Mouse (Mus musculus): ENCODE results near the gene Ccdc88c. TPM values are rescaled to one million over a fixed set of nuclear protein-coding genes. Genes with fewer than 3 reads are reported as not detected.

Gene Ccdc88c
- total RNA-seq (2021) = 10 to 100 TPM; 35.9 to 40.3 TPM

GRCm38 (mm10) chr12:101028954-101029731 lies at the start of gene Ccdc88c:
Gene Ccdc88c, minus strand, starts transcription at chr12:101029056.
- peak; percentile 81 for DNase-seq
- intact Hi-C loops (cut with DNase I) = loop anchor here (1.0 to 5.0 kb wide), 2 partner anchors 71 to 92 kb away; no protein-coding TSS in a partner anchor

DNA sequence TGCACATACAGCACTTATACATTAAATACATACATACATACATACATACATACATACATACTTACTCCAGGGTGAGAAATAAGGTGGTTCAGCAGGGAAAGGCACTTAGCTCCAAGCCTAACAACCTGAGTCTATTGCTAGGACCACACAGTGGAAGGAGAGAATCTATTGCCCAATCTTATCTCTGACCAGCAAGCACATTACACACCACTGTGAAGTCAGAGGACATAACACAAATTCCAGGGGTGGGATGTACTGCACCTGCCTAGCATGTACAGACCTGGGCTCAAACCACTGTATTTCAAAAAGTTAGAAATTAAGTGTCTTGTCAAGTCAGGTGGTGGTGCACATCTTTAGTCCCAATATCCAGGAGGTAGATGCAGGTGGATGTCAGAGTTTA lies 49.1 kb upstream of the Ccdc88c start:
- no peak for DNase-seq

GRCm38 (mm10) chr12:101075433-101075832 lies 46.6 kb upstream of the Ccdc88c start:
- intact Hi-C loops (cut with DNase I) = no loop called here
- DNase-seq = no peak

More for the DNA sequence above, 49.1 kb upstream of the Ccdc88c start:
- intact Hi-C loops (cut with DNase I) = no loop called here

- intact Hi-C loops (cut with DNase I) = no loop called here
- DNase-seq = no peak
These were observed 46.1 kb upstream of the Ccdc88c start for GRCm38 (mm10) chr12:101074821-101075429.

DNA sequence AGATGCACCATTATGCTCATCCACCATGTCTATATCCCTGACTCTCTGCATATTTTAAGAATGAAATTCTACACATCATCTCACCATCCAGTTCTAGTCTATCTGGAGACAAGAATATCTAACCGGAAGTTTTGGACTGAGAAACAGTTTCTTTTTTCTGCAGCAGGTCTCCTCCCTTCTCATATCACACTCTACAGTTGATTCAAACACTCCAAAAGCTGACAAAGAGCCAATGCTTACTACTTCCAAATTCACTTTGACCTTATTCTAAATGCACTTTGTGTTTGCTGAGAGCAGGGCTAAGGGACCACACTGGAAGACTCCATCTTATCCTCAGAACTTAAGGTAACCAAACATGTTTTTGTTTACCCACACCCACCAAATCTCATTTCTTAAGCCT lies 41.0 kb upstream of the Ccdc88c start:
- intact Hi-C loops (cut with DNase I) = no loop called here
- no peak for DNase-seq

- intact Hi-C loops (cut with DNase I) = no loop called here
- no peak for DNase-seq
These were observed 37.5 kb upstream of the Ccdc88c start for GRCm38 (mm10) chr12:101066329-101066728.

- DNase-seq = no peak
- intact Hi-C loops (cut with DNase I) = no loop called here
These were observed 11.1 kb upstream of the Ccdc88c start for GRCm38 (mm10) chr12:101039956-101040355.

GRCm38 (mm10) chr12:101028247-101028953 lies 456 bp downstream of the Ccdc88c start:
- intact Hi-C loops (cut with DNase I) = loop anchor here (5.0 kb wide), 1 partner anchor 91 kb away; no protein-coding TSS in a partner anchor
- DNase-seq = no peak

DNA sequence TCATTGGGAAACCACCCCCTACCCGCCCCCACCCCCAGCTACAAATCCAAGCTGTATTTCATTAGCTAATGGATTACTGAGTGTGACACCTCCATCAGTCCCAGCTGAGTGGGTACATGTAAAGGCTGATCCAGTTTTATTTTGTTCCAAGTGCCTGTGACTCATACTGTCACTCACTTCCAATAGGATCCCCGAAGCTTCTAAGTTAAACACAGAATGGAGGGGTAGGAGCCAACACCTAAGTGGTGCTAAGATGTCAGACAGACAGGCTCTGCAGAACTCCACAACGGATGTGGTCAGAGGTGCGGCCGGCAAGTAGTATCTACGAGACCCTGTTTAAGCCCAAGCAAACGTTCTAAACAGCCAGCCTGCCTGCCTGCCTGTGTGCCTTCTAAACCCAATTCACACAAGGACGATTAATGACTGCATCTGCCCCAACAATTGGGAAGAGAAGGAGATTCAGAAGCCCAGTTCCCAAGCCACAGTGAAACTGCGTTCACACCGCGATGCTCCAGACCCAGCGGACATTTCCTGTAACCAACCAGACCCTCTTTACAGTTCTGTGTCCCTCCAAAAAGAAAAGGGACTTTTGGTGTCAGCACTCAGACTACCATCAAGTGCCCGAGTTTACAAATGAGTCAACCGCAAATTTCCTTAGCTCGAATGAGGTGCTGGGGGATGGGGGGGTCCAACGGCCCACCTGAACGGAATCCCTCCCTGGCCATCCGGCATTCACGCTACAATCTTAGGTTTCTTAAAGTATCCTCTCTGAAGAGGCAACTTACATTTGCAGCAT lies 1.2 kb downstream of the Ccdc88c start:
- intact Hi-C loops (cut with DNase I) = loop anchor here (5.0 kb wide), 1 partner anchor 90 kb away; no protein-coding TSS in a partner anchor
- DNase-seq = no peak

DNA sequence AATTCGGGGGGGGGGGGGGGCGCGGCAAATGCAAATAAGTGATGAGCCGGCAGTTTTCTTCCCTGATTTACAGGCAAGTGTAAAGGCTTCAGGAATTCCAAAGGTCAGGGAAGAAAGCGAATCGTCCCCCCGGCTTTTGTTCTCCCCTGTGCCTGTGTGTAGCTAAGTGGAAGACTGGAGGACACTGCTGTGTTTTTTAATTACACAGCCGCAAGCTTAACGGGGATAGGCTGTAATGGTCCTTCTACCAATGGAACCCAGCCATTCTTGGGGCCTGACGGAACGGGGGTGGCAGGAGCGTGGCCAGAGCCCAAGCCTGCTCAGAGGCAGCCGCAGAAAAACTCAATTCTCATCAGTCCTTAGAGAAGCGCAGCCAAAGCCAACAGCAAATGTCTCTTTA lies 1.9 kb downstream of the Ccdc88c start:
- DNase-seq = peak; percentile 52
- intact Hi-C loops (cut with DNase I) = loop anchor here (5.0 kb wide), 1 partner anchor 90 kb away; no protein-coding TSS in a partner anchor

- intact Hi-C loops (cut with DNase I) = loop anchor here (5.0 kb wide), 1 partner anchor 89 kb away; no protein-coding TSS in a partner anchor
- no peak for DNase-seq
These were observed 2.3 kb downstream of the Ccdc88c start for GRCm38 (mm10) chr12:101026518-101026917.

DNA sequence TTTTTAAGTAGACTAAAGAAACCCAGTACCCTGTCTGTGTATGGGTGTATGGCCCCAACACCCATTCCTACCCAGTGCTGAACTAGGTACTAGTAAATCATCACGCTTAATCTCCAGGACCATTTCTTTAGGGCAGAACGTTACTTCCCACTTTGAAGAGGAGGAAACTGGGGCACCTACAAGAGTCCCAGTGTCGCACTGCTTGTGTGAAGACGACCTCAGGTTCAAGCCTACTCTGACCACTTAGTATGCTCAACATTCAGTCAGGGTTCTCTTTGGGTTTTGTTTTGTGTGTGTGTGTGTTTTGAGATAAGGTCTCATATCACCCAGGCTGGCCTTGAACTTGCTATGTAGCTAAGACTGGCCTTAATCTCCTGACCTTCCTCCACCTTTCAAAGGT lies 2.8 kb downstream of the Ccdc88c start:
- intact Hi-C loops (cut with DNase I) = loop anchor here (5.0 kb wide), 1 partner anchor 89 kb away; no protein-coding TSS in a partner anchor

GRCm38 (mm10) chr12:101025379-101025778 lies 3.5 kb downstream of the Ccdc88c start:
- DNase-seq = no peak
- intact Hi-C loops (cut with DNase I) = loop anchor here (5.0 kb wide), 1 partner anchor 88 kb away; no protein-coding TSS in a partner anchor

More for the DNA sequence above, 2.8 kb downstream of the Ccdc88c start:
- DNase-seq = no peak

DNA sequence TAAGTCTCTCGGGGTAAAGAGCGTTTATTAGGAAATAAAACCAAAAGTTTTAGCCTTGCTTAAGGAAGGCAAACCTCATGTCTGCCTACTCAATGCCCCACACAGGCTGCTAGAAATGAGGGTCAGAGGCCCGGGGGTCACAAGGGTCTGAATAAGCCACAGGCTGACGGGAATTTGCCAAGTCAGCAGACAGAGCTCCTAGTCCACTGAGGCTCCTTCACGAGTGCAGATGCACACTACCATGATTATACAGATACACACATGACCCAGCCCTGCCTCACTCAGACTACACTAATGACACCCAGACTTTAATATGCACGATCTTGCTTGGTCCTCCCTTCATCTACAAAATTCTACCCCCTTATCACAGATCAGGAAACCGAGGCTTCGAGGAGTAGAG lies 4.0 kb downstream of the Ccdc88c start:
- no peak for DNase-seq
- intact Hi-C loops (cut with DNase I) = loop anchor here (5.0 kb wide), 1 partner anchor 88 kb away; no protein-coding TSS in a partner anchor

GRCm38 (mm10) chr12:101023143-101023542 lies 5.7 kb downstream of the Ccdc88c start:
- no peak for DNase-seq
- intact Hi-C loops (cut with DNase I) = no loop called here

DNA sequence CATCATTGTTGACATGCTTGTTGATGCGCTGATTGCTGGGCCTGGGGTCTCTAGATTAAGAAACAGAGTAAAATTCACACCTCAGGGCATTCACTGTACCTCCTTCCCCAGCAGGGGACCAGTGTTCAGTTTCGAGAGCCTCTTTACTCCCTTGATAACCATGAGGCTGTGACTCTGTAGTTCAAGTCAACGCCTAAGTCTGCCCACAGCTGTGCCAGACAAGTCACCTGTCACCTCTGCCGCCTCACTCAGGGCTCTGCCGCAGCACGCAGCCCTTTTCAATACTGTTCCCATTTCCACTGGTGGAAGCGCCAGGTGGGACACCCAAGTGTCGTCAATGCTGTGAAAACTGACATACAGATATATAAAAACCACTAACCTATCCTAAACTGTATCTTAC lies 6.5 kb downstream of the Ccdc88c start:
- intact Hi-C loops (cut with DNase I) = no loop called here

GRCm38 (mm10) chr12:101021484-101022226 lies 7.2 kb downstream of the Ccdc88c start:
- DNase-seq = no peak
- intact Hi-C loops (cut with DNase I) = loop anchor here (2.0 kb wide), 1 partner anchor 63 kb away; no protein-coding TSS in a partner anchor

More for the DNA sequence above, 6.5 kb downstream of the Ccdc88c start:
- no peak for DNase-seq

GRCm38 (mm10) chr12:101020210-101021015 lies 8.4 kb downstream of the Ccdc88c start:
- no peak for DNase-seq
- intact Hi-C loops (cut with DNase I) = loop anchor here (2.0 kb wide), 1 partner anchor 62 kb away; no protein-coding TSS in a partner anchor
